Mouse (Mus musculus) MEL (cell line): ENCODE measurements at regions not wholly inside any gene's neighbourhood (a gene's known extent, or its start where the extent isn't known, plus 50 kb on each side); places are given as distances from the start of the nearest gene placed in this dataset.

Source experiments
- DNase-seq: peaks from one replicate; pipeline ENCODE4 v3.0.0; 2011; ENCODE audit warnings: low read depth, low spot score
- H3K27ac ChIP-seq: 2 replicates; pipeline ENCODE4 v1.5.1; 2012; ENCODE audit warnings: low read depth, mild to moderate bottlenecking, control low read depth, low read length, moderate library complexity; ENCODE audit not compliant: control insufficient read depth
- H3K27me3 ChIP-seq, 2 experiments: fragments of 150-350 bp in 1 of 2; sonication (generic) in 1 of 2; 2 replicates each; pipeline ENCODE4 v1.6.1; 2012; ENCODE audit warnings: low read length in 2 of 2, mild to moderate bottlenecking in 2 of 2, improper control_type of control experiment in 1 of 2, moderate library complexity in 1 of 2; ENCODE audit not compliant: insufficient read depth in 2 of 2, control insufficient read depth in 1 of 2
- H3K36me3 ChIP-seq, 2 experiments: 2 replicates each; pipeline ENCODE4 v1.6.1; 2012 to 2014; ENCODE audit warnings: low read length in 2 of 2, improper control_type of control experiment in 1 of 2, inconsistent platforms in 1 of 2, mild to moderate bottlenecking in 1 of 2; ENCODE audit not compliant: insufficient read depth in 2 of 2, control insufficient read depth in 1 of 2
- H3K4me1 ChIP-seq, 2 experiments: fragments of 150-350 bp in 1 of 2; sonication (generic) in 1 of 2; 2 replicates each; pipeline ENCODE4 v1.6.1; 2012; ENCODE audit warnings: low read length in 2 of 2, improper control_type of control experiment in 1 of 2, mild to moderate bottlenecking in 1 of 2; ENCODE audit not compliant: insufficient read depth in 2 of 2, control insufficient read depth in 1 of 2
- H3K4me3 ChIP-seq, 2 experiments: fragments of 150-350 bp in 1 of 2; sonication (generic) in 1 of 2; 2 replicates each; pipeline ENCODE4 v1.5.1; 2012; ENCODE audit warnings: low read depth in 2 of 2, low read length in 2 of 2, mild to moderate bottlenecking in 2 of 2, moderate library complexity in 2 of 2, control low read depth in 1 of 2, improper control_type of control experiment in 1 of 2; ENCODE audit not compliant: control insufficient read depth in 1 of 2, insufficient read depth in 1 of 2
- H3K79me2 ChIP-seq: 2 replicates; pipeline ENCODE4 v1.6.1; 2012; ENCODE audit warnings: mild to moderate bottlenecking, low read length, moderate library complexity; ENCODE audit not compliant: control insufficient read depth, poor library complexity, insufficient read depth
- H3K9ac ChIP-seq: 2 replicates; pipeline ENCODE4 v1.6.1; 2012; ENCODE audit warnings: low read depth, mild to moderate bottlenecking, control low read depth, low read length, moderate library complexity; ENCODE audit not compliant: control insufficient read depth, poor library complexity, severe bottlenecking
- H3K9me3 ChIP-seq: fragments of 150-350 bp; sonication (generic); replicated peaks from 2 replicates; pipeline ENCODE4 v1.6.1; 2012; ENCODE audit warnings: mild to moderate bottlenecking, low read length, improper control_type of control experiment, moderate library complexity; ENCODE audit not compliant: insufficient read depth
- CHD1 ChIP-seq: IDR thresholded peaks from 2 replicates; pipeline ENCODE4 v1.6.1; 2012; ENCODE audit warnings: low read depth, mild to moderate bottlenecking, inconsistent platforms, low read length, improper control_type of control experiment
- CHD2 ChIP-seq: IDR thresholded peaks from 2 replicates; pipeline ENCODE4 v1.6.1; 2011; ENCODE audit warnings: low read length, improper control_type of control experiment
- CTCF ChIP-seq, 3 experiments: IDR thresholded peaks in 2 of 3; conservative IDR thresholded peaks in 1 of 3; 2 replicates each; pipeline ENCODE4 v1.5.1; 2011 to 2012; ENCODE audit warnings: low read length in 3 of 3, low read depth in 2 of 3, mild to moderate bottlenecking in 2 of 3, improper control_type of control experiment in 1 of 3, inconsistent platforms in 1 of 3, mixed read lengths in 1 of 3, moderate library complexity in 1 of 3; ENCODE audit not compliant: control insufficient read depth in 1 of 3, insufficient read depth in 1 of 3, poor library complexity in 1 of 3, severe bottlenecking in 1 of 3
- E2F4 ChIP-seq: IDR thresholded peaks from 2 replicates; pipeline ENCODE4 v1.6.1; 2011; ENCODE audit warnings: low read depth, low read length, improper control_type of control experiment, borderline replicate concordance
- ELF1 ChIP-seq: IDR thresholded peaks from 2 replicates; pipeline ENCODE4 v1.6.1; 2014; ENCODE audit warnings: low read depth, mild to moderate bottlenecking, inconsistent platforms, low read length, improper control_type of control experiment, moderate library complexity
- EP300 ChIP-seq, 2 experiments: IDR thresholded peaks; 2 replicates each; pipeline ENCODE4 v1.6.1; 2011; ENCODE audit warnings: improper control_type of control experiment in 2 of 2, low read length in 2 of 2, low read depth in 1 of 2, mild to moderate bottlenecking in 1 of 2
- HCFC1 ChIP-seq: IDR thresholded peaks from 2 replicates; pipeline ENCODE4 v1.6.1; 2012; ENCODE audit warnings: low read depth, mild to moderate bottlenecking, inconsistent platforms, low read length, improper control_type of control experiment, moderate library complexity
- MAX ChIP-seq: IDR thresholded peaks from 2 replicates; pipeline ENCODE4 v1.6.1; 2011; ENCODE audit warnings: low read length, improper control_type of control experiment
- MYB ChIP-seq: IDR thresholded peaks from 2 replicates; pipeline ENCODE4 v1.6.1; 2011; ENCODE audit warnings: mild to moderate bottlenecking, low read depth, low read length, improper control_type of control experiment
- NELFE ChIP-seq: IDR thresholded peaks from 2 replicates; pipeline ENCODE4 v1.6.1; 2011; ENCODE audit warnings: low read depth, low read length, improper control_type of control experiment
- NRF1 ChIP-seq: IDR thresholded peaks from 2 replicates; pipeline ENCODE4 v1.6.1; 2014; ENCODE audit warnings: low read depth, mild to moderate bottlenecking, inconsistent platforms, low read length, improper control_type of control experiment, moderate library complexity; ENCODE audit not compliant: poor library complexity, insufficient read depth, severe bottlenecking
- RAD21 ChIP-seq: IDR thresholded peaks from 2 replicates; pipeline ENCODE4 v1.6.1; 2011; ENCODE audit warnings: mild to moderate bottlenecking, low read depth, low read length, improper control_type of control experiment
- SIN3A ChIP-seq: IDR thresholded peaks from 2 replicates; pipeline ENCODE4 v1.6.1; 2012; ENCODE audit warnings: low read length, improper control_type of control experiment, inconsistent platforms
- SMC3 ChIP-seq: IDR thresholded peaks from 2 replicates; pipeline ENCODE4 v1.6.1; 2011; ENCODE audit warnings: low read depth, low read length, improper control_type of control experiment
- TBP ChIP-seq: IDR thresholded peaks from 2 replicates; pipeline ENCODE4 v1.8.0; 2011; ENCODE audit warnings: low read depth, low read length, improper control_type of control experiment
- TCF12 ChIP-seq: IDR thresholded peaks from 2 replicates; pipeline ENCODE4 v1.6.1; 2014; ENCODE audit warnings: low read depth, mild to moderate bottlenecking, inconsistent platforms, low read length, improper control_type of control experiment, moderate library complexity
- UBTF ChIP-seq: IDR thresholded peaks from 2 replicates; pipeline ENCODE4 v1.6.1; 2012; ENCODE audit warnings: low read depth, mild to moderate bottlenecking, inconsistent platforms, low read length, improper control_type of control experiment, moderate library complexity, borderline replicate concordance; ENCODE audit not compliant: insufficient read depth
- USF2 ChIP-seq, 2 experiments: IDR thresholded peaks; 2 replicates each; pipeline ENCODE4 v1.6.1; 2011 to 2012; ENCODE audit warnings: improper control_type of control experiment in 2 of 2, low read length in 2 of 2, borderline replicate concordance in 1 of 2, inconsistent platforms in 1 of 2, low read depth in 1 of 2, mild to moderate bottlenecking in 1 of 2; ENCODE audit not compliant: insufficient read depth in 1 of 2
- ZC3H11A ChIP-seq: IDR thresholded peaks from 2 replicates; pipeline ENCODE4 v1.6.1; 2012; ENCODE audit warnings: low read depth, mild to moderate bottlenecking, inconsistent platforms, low read length, improper control_type of control experiment
- ZMIZ1 ChIP-seq: IDR thresholded peaks from 2 replicates; pipeline ENCODE4 v1.6.1; 2012; ENCODE audit warnings: low read depth, mild to moderate bottlenecking, inconsistent platforms, low read length, improper control_type of control experiment, moderate library complexity
- ZNF384 ChIP-seq: IDR thresholded peaks from 2 replicates; pipeline ENCODE4 v1.6.1; 2012; ENCODE audit warnings: low read depth, mild to moderate bottlenecking, inconsistent platforms, low read length, improper control_type of control experiment

DNA sequence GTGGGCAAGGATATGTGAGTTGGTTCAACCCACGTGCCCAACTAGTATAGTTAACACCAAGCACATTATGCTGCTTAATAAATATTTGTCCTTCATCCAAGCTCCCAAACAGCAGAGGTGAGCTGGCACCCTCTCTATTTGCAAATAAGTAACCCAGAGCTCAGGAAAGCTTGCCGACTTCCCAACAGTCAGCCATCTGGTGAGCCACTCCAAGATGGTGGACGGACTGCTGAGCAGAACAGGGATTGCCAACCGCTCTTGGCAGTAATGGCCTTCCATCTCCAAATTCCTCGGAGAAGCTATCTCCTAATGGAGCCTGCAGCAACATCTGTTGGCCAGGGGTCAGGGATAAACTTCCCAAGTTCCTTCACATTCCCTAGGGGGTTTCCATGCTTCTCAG lies 188.2 kb downstream of the Ttc8 start:
- TF ChIP-seq E2F4 (no peak), MYB (no peak), CHD2 (no peak), CTCF (IDR thresholded peaks at IDR 0.05 in 2 of 3, conservative IDR thresholded peaks at IDR 0.05 in 1 of 3; ENCODE audit: control insufficient read depth in 1 of 3, insufficient read depth in 1 of 3, low read depth in 2 of 3, low read length in 3 of 3, poor library complexity in 1 of 3, severe bottlenecking in 1 of 3) (no peak), MAX (no peak), ZC3H11A (no peak), EP300 (IDR thresholded peaks at IDR 0.05; ENCODE audit: low read depth in 1 of 2, low read length in 2 of 2) (no peak), RAD21 (no peak), TCF12 (no peak), ELF1 (no peak), UBTF (no peak), SIN3A (no peak), USF2 (IDR thresholded peaks at IDR 0.05; ENCODE audit: borderline replicate concordance in 1 of 2, insufficient read depth in 1 of 2, low read depth in 1 of 2, low read length in 2 of 2) (no peak), SMC3 (no peak), CHD1 (no peak), TBP (no peak), NELFE (no peak), ZNF384 (no peak), ZMIZ1 (no peak)
- TF ChIP-seq, all 39 proteins: peak for 0
- H3K27me3 ChIP-seq = no peaks in the 10 kb centered on the region; a peak in 1 of 4 replicates

DNA sequence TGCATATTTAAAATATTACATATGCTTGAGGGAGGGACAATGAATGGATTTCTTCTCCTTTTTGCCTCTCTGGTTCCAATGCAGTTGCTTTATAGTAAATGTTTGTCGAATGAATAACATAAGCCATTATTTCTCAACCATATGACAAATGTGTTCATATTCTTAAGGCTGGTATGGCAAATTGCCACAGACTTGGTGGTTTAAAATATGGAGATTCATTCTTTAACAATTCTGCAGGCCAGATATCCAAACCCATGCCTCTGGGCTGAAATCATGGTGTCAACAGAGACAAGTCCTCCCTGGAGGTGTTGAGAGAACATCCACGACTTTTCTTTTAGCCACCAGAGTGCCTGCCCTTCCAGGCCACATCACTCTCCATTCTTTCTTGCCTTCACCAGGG lies 193.4 kb downstream of the Ttc8 start:
- Histone ChIP-seq H3K79me2 (no peaks in the 10 kb centered on the region), H3K9me3 (no peaks in the 10 kb centered on the region), H3K4me1 (no peaks in the 10 kb centered on the region), H3K4me3 (no peak overlapping the region), H3K27ac (no peak overlapping the region), H3K9ac (no peak overlapping the region), H3K36me3 (no peaks in the 10 kb centered on the region), H3K27me3 (no peaks in the 10 kb centered on the region; a peak in 1 of 4 replicates)
- TF ChIP-seq ELF1 = no peak
- TF ChIP-seq RAD21 = no peak
- TF ChIP-seq HCFC1 = no peak
- no peak for TF ChIP-seq TCF12
- no peak for TF ChIP-seq TBP
- TF ChIP-seq SIN3A = no peak
- no peak for TF ChIP-seq ZC3H11A
- TF ChIP-seq NRF1 = no peak
- no peak for DNase-seq

More for the DNA sequence above, 188.2 kb downstream of the Ttc8 start:
- H3K4me3 ChIP-seq = no peak overlapping the region
- no peaks in the 10 kb centered on the region for H3K36me3 ChIP-seq
- DNase-seq = no peak
- H3K9ac ChIP-seq = no peak overlapping the region
- H3K9me3 ChIP-seq = no peaks in the 10 kb centered on the region
- H3K27ac ChIP-seq = no peak overlapping the region
- H3K4me1 ChIP-seq = no peaks in the 10 kb centered on the region
- no peaks in the 10 kb centered on the region for H3K79me2 ChIP-seq
